Mouse (Mus musculus): ENCODE results near the gene Smarcal1. TPM values are rescaled to one million over a fixed set of nuclear protein-coding genes. Genes with fewer than 3 reads are reported as not detected.
A peak's percentile ranks its signal among the peaks of the same experiment; 100 is the strongest.

The Smarcal1 gene
- total RNA-seq (2021) = 10 to 100 TPM; 16.7 TPM
- long read RNA-seq, experiment 1, partial matches to known transcripts = 5 of 8 reads
- long read RNA-seq, experiment 1, other reads (novel, unspliced or antisense) = 0 of 8 reads
- long read RNA-seq, experiment 2, transcript Smarcal1-201 (17 exons, 3,059 nt) = major isoform, 9 of 12 reads
- long read RNA-seq, experiment 2, partial matches to known transcripts = 2 of 12 reads
- long read RNA-seq, experiment 2, other reads (novel, unspliced or antisense) = 1 of 12 reads

- DNase-seq = peak; percentile 90
- intact Hi-C loops (cut with DNase I; ENCODE audit: low total_unique reads) = loop anchor here (10.0 kb wide), 1 partner anchor 268 kb away; no protein-coding TSS in a partner anchor
Measured at GRCm38 (mm10) chr1:72582947-72583731, at the start of gene Smarcal1. TSS of gene Smarcal1 (plus strand) at chr1:72583251.

GRCm38 (mm10) chr1:72533439-72533838, 49.6 kb upstream of the Smarcal1 start:
- intact Hi-C loops (cut with DNase I; ENCODE audit: low total_unique reads) = no loop called here
- no peak for DNase-seq

GRCm38 (mm10) chr1:72535725-72536571, 47.1 kb upstream of the Smarcal1 start:
- intact Hi-C loops (cut with DNase I; ENCODE audit: low total_unique reads) = no loop called here
- DNase-seq = no peak

- peak; percentile 69 for DNase-seq
- intact Hi-C loops (cut with DNase I; ENCODE audit: low total_unique reads) = no loop called here
Measured at GRCm38 (mm10) chr1:72536611-72537351, 46.3 kb upstream of the Smarcal1 start, which contains the start of gene March4. TSS of gene March4 (minus strand) at chr1:72536930.

GRCm38 (mm10) chr1:72538266-72538665, 44.8 kb upstream of the Smarcal1 start:
- intact Hi-C loops (cut with DNase I; ENCODE audit: low total_unique reads) = no loop called here
- no peak for DNase-seq

GRCm38 (mm10) chr1:72550317-72550716, 32.7 kb upstream of the Smarcal1 start:
- no peak for DNase-seq
- intact Hi-C loops (cut with DNase I; ENCODE audit: low total_unique reads) = no loop called here

DNA sequence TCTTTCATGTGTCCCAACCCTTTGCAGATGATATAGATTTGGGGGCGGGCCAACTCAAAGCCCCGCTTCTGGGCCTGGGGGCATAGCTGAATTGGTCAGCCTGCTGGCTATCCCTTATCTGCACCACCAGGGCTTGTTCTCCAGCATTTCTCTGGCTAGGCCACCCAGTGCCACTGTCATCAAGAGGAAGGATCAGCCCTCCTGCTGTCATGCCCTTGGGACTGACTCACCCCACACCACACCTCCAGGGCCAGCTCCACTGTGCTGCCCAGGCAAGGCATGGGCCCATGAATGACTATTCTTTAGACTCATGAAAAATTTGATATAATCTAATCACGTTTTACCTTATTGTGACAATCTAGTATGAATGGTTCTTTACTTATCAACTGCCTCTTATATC, 26.6 kb upstream of the Smarcal1 start:
- intact Hi-C loops (cut with DNase I; ENCODE audit: low total_unique reads) = no loop called here
- DNase-seq = no peak

GRCm38 (mm10) chr1:72558625-72559024, 24.4 kb upstream of the Smarcal1 start:
- intact Hi-C loops (cut with DNase I; ENCODE audit: low total_unique reads) = no loop called here
- DNase-seq = no peak

GRCm38 (mm10) chr1:72564334-72564962, 18.6 kb upstream of the Smarcal1 start:
- no peak for DNase-seq
- intact Hi-C loops (cut with DNase I; ENCODE audit: low total_unique reads) = no loop called here

- intact Hi-C loops (cut with DNase I; ENCODE audit: low total_unique reads) = no loop called here
- no peak for DNase-seq
Measured at GRCm38 (mm10) chr1:72567056-72567455, 16.0 kb upstream of the Smarcal1 start.

DNA sequence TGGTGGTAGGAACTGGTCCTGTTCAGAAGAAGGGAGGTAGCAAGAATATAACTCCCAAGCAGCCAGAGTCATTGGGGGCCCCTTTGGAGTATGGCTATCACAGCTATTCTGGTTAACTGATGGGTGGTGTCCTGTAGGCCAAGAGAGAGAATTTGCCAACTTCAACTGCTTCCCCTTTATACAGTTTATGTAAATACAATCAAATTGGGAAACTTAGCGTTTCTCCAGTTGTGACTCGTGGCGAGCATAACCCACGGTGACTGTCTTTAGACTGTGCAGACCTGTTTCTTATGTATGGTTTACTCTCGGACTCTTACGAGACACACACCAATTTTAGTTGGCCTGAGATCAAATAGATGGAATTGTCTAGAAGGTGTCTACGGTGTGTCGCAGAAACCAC, 14.3 kb upstream of the Smarcal1 start:
- no peak for DNase-seq
- intact Hi-C loops (cut with DNase I; ENCODE audit: low total_unique reads) = no loop called here

DNA sequence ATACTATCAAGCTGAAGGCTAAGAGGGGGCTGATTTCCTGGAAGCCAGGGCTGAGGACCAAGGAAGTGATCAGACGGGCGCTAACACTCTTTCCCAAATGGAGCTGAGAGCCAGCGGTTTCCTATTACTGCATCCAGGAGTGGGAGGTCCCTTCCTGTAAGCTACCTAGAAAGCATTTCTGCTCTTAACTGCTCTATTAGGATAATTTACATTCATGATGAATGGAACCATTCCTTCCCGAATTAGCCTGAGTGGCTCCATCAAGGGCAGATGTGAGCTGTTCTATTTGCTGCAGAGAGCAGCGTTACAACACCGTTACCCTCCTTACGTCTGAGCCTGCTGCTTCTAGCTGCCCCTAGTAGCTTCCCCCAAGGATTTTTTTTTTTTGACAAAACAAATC, 9.0 kb upstream of the Smarcal1 start:
- intact Hi-C loops (cut with DNase I; ENCODE audit: low total_unique reads) = no loop called here
- DNase-seq = no peak

GRCm38 (mm10) chr1:72574608-72575007, 8.4 kb upstream of the Smarcal1 start:
- intact Hi-C loops (cut with DNase I; ENCODE audit: low total_unique reads) = no loop called here
- no peak for DNase-seq

DNA sequence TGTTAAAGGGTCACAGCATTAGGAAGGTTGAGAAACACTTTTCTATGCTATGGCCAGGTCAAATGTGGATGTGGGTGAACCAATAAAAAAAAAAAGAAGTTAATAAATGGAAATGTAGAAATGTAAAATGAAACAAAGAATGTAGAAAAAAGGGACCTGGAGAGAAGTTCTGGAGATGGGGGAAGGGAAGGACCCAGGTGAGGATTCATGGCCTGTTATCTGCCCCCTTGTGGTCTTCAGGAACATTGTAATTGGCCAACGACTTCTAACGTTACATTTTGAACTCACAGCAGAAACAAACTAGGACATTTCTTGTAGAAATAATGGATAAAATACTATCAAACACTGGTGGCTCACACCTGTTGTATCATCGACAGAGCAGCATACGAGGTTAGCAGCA, 7.9 kb upstream of the Smarcal1 start:
- intact Hi-C loops (cut with DNase I; ENCODE audit: low total_unique reads) = no loop called here
- DNase-seq = no peak

- intact Hi-C loops (cut with DNase I; ENCODE audit: low total_unique reads) = no loop called here
Measured at GRCm38 (mm10) chr1:72577481-72577922, 5.5 kb upstream of the Smarcal1 start.

DNA sequence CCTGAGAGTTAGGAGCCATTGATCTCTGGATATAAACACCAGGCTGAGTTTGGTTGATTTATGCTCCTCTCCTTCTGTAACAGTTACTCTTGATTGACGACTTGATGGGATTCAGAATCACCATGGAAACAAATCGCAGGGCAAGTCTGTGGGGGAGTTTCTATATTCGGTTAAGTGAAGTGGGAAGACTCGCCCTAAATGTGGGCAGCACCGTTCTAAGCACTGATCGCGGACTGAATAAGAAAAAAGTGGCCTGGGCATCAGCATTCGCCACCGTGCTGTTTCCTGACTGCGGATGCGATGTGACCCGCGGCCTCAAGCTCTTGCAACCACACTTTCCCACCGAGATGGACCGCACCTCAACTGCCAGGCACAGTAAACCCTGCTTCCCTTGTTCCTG, 4.7 kb upstream of the Smarcal1 start:
- intact Hi-C loops (cut with DNase I; ENCODE audit: low total_unique reads) = no loop called here

More at GRCm38 (mm10) chr1:72577481-72577922, 5.5 kb upstream of the Smarcal1 start:
- no peak for DNase-seq

DNA sequence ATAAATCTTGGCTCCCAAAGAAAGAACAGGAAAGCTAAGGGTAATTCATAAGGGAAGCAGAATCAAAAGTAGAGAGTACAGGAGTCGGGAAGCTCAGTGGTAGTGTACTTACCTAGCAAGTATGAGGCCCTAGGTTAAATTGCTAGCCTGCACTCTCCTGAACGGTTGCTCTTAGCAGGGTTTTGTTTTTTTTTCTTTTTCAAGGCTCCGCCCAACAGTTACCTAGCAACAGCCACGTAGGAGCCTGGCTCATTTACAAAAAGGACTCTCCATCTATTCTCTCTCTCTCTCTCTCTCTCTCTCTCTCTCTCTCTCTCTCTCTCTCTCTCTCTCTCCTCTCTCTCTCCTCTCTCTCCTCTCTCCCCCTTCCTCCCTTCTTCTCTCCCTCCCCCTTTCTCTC, 4.2 kb upstream of the Smarcal1 start:
- intact Hi-C loops (cut with DNase I; ENCODE audit: low total_unique reads) = no loop called here
- DNase-seq = no peak

More for the DNA sequence above, 4.7 kb upstream of the Smarcal1 start:
- DNase-seq = no peak

- DNase-seq = no peak
- intact Hi-C loops (cut with DNase I; ENCODE audit: low total_unique reads) = loop anchor here (10.0 kb wide), 1 partner anchor 269 kb away; no protein-coding TSS in a partner anchor
Measured at GRCm38 (mm10) chr1:72583906-72584305, 855 bp downstream of the Smarcal1 start.

All from gastrocnemius, postnatal 14 days (tissue).